8 mouse cellular contexts compared by ENCODE assay signal in the genomic region with DNA sequence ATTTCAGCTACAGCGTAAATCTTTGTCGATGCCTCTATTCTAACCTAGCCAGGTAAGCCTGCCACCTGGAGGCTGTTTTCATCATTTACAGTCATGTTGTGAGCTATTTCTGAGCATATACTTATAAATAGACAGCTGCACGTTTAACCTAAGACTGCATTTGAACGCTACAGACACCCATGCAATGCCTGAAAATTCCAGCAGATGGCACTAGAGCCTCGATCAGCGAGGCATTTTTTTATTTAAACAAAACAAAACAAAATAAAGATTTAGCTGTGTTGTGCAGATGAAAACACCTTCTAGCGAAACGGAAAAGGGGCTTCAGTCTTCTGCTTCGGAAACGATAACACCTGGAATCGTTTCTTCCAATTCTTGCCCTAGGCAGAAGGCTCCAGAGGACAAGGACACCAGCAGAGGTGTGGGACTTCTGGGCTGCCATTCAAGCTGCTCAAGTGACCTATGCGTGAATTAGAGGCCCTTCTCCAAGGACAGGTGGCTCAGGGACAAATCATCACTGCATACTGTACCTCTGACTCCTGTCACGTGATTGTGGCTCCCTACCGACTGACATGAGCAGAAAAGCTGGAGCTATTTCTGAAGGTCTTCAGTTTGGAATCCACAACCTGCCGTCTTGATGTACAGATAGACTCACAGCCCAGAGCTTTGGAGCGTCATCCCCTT. TPM values are rescaled to one million over a fixed set of nuclear protein-coding genes. Genes with fewer than 3 reads are reported as not detected.
DNase-seq lines count a peak whose midpoint lies in the region; ATAC-seq lines count a peak whose summit lies in the region.

No protein-coding gene starts in this region.

- no peak overlapping the region for H3K4me3 ChIP-seq in limb, embryonic 11.5 days (ENCODE audit: low read depth, low read length)
- no peak overlapping the region for H3K4me3 ChIP-seq in midbrain, embryonic 14.5 days (replicated peaks; ENCODE audit: low read depth, low read length)

- H3K9ac ChIP-seq in limb, embryonic 11.5 days (ENCODE audit: low read length): no peak overlapping the region
- H3K9ac ChIP-seq in midbrain, embryonic 14.5 days (replicated peaks; ENCODE audit: low read length): no peak overlapping the region

- DNase-seq in 3T3-L1 (ENCODE audit: low read depth, low spot score) (peak; percentile 77), adipocyte (ENCODE audit: low spot score) (peak; percentile 62)
- DNase-seq in embryo, embryonic 10.5 days (ENCODE audit: low spot score): peak; percentile 82
- DNase-seq in heart, adult 8-10 months (ENCODE audit: low spot score): peak; percentile 75
- DNase-seq in kidney, adult 11 months: peak; percentile 20
- peak; percentile 88 for DNase-seq in limb, embryonic 11.5 days (ENCODE audit: low spot score)
- peak; percentile 91 for DNase-seq in midbrain, embryonic 14.5 days
- DNase-seq in spleen, adult 12 weeks (ENCODE audit: low spot score): peak; percentile 60

- no peaks in the 10 kb centered on the region for H3K4me1 ChIP-seq in limb, embryonic 11.5 days (ENCODE audit: control insufficient read depth, insufficient read depth, low read length)
- no peaks in the 10 kb centered on the region for H3K4me1 ChIP-seq in midbrain, embryonic 14.5 days (ENCODE audit: control insufficient read depth, insufficient read depth, low read length)

- 34% methylated on average over 16 of the region's 16 CpGs for WGBS in limb, embryonic 11.5 days
- WGBS in midbrain, embryonic 14.5 days: 32% methylated on average over 16 of the region's 16 CpGs

- H3K4me2 ChIP-seq in limb, embryonic 11.5 days (ENCODE audit: low read depth, severe bottlenecking): no peak overlapping the region
- H3K4me2 ChIP-seq in midbrain, embryonic 14.5 days (ENCODE audit: low read length): peak overlapping the region; percentile 30

- ATAC-seq in limb, embryonic 11.5 days (ENCODE audit: insufficient number of reproducible peaks, low FRiP score, low TSS enrichment, low read depth): no peak
- ATAC-seq in midbrain, embryonic 14.5 days (ENCODE audit: low FRiP score, low TSS enrichment): no peak

- H3K36me3 ChIP-seq in limb, embryonic 11.5 days (ENCODE audit: control insufficient read depth, insufficient read depth, low read length): no peaks in the 10 kb centered on the region
- no peaks in the 10 kb centered on the region for H3K36me3 ChIP-seq in midbrain, embryonic 14.5 days (ENCODE audit: control insufficient read depth, insufficient read depth, low read length)

- H3K27ac ChIP-seq in limb, embryonic 11.5 days (replicated peaks; ENCODE audit: low read depth, low read length): no peak overlapping the region
- H3K27ac ChIP-seq in midbrain, embryonic 14.5 days (replicated peaks; ENCODE audit: low read depth, low read length): no peak overlapping the region

- H3K27me3 ChIP-seq in limb, embryonic 11.5 days (ENCODE audit: control insufficient read depth, insufficient read depth, low read length): no peaks in the 10 kb centered on the region
- no peaks in the 10 kb centered on the region for H3K27me3 ChIP-seq in midbrain, embryonic 14.5 days (ENCODE audit: control insufficient read depth, insufficient read depth, low read length)

- H3K9me3 ChIP-seq in limb, embryonic 11.5 days (ENCODE audit: control insufficient read depth, low read length): no peaks in the 10 kb centered on the region
- no peaks in the 10 kb centered on the region for H3K9me3 ChIP-seq in midbrain, embryonic 14.5 days (ENCODE audit: control insufficient read depth, low read length)

RNA-seq across cellular contexts. Expression of a gene that starts 17.0 kb away (rescaled TPM):
- total RNA-seq in heart, adult 8-10 months (2022): not detected
- polyA plus RNA-seq in limb, embryonic 11.5 days (2014; fragmentation: Nextera tagmentation; extraction: Ambion mirVana): not detected in 2 replicates
- polyA plus RNA-seq in midbrain, embryonic 14.5 days (2014; fragmentation: Nextera tagmentation; extraction: Ambion mirVana): not detected in 2 replicates

RNA-seq across cellular contexts. Expression of a gene that starts 20.0 kb away (rescaled TPM):
- under 1 TPM in 1 of 4 experiments, not detected in 3; 0.17 TPM for total RNA-seq in heart, adult 8-10 months (2022)
- polyA plus RNA-seq in limb, embryonic 11.5 days (2014; fragmentation: Nextera tagmentation; extraction: Ambion mirVana): not detected in 2 replicates
- 0.29 TPM in 1 of 2 replicates, not detected in the other for polyA plus RNA-seq in midbrain, embryonic 14.5 days (2014; fragmentation: Nextera tagmentation; extraction: Ambion mirVana)

RNA-seq across cellular contexts. Expression of a gene that starts 55.2 kb away (rescaled TPM):
- not detected for total RNA-seq in heart, adult 8-10 months (2022)
- polyA plus RNA-seq in limb, embryonic 11.5 days (2014; fragmentation: Nextera tagmentation; extraction: Ambion mirVana): not detected in 2 replicates
- polyA plus RNA-seq in midbrain, embryonic 14.5 days (2014; fragmentation: Nextera tagmentation; extraction: Ambion mirVana): not detected in 2 replicates

Comparison
In these comparisons a context has a peak if more than half of its experiments do, and no peak if none do; other contexts are left out.
1. DNase-seq: peak in every context shown above with its lines; median percentile 91 in midbrain, embryonic 14.5 days; 88 in limb, embryonic 11.5 days; 82 in embryo, embryonic 10.5 days; 77 in 3T3-L1; 75 in heart, adult 8-10 months; 62 in adipocyte; 60 in spleen, adult 12 weeks; 20 in kidney, adult 11 months.